Mouse (Mus musculus) limb, embryonic 11.5 days (tissue): ENCODE data around the gene Ston2. TPM values are rescaled to one million over a fixed set of nuclear protein-coding genes. Genes with fewer than 3 reads are reported as not detected.

Source experiments
- ATAC-seq: fragments of 200-750 bp; cut with Nextera tagmentation; 2 replicates; pipeline ENCODE4 v1.8.0; 2017; ENCODE audit warnings: low read depth; ENCODE audit not compliant: insufficient number of reproducible peaks, low FRiP score, low TSS enrichment
- DNase-seq: peaks from one replicate; pipeline ENCODE4 v3.0.0-alpha.2; 2015; ENCODE audit warnings: low spot score
- H3K27ac ChIP-seq: fragments of 300-500 bp; sonication (generic); replicated peaks from 2 replicates; pipeline ENCODE4 v1.5.1; 2014; ENCODE audit warnings: low read depth, mild to moderate bottlenecking, low read length
- H3K27me3 ChIP-seq: fragments of 300-500 bp; sonication (generic); 2 replicates; pipeline ENCODE4 v1.6.1; 2014; ENCODE audit warnings: mild to moderate bottlenecking, low read length, mixed read lengths; ENCODE audit not compliant: control insufficient read depth, insufficient read depth
- H3K36me3 ChIP-seq: fragments of 300-500 bp; sonication (generic); 2 replicates; pipeline ENCODE4 v1.6.1; 2014; ENCODE audit warnings: mild to moderate bottlenecking, low read length, moderate library complexity, mixed read lengths; ENCODE audit not compliant: control insufficient read depth, insufficient read depth
- H3K4me1 ChIP-seq: fragments of 300-500 bp; sonication (generic); 2 replicates; pipeline ENCODE4 v1.6.1; 2014; ENCODE audit warnings: low read length, mixed read lengths; ENCODE audit not compliant: control insufficient read depth, insufficient read depth
- H3K4me2 ChIP-seq: fragments of 300-500 bp; sonication (generic); 2 replicates; pipeline ENCODE4 v1.6.1; 2014; ENCODE audit warnings: low read depth, mild to moderate bottlenecking, moderate library complexity; ENCODE audit not compliant: severe bottlenecking
- H3K4me3 ChIP-seq: fragments of 300-500 bp; sonication (generic); 2 replicates; pipeline ENCODE4 v1.5.1; 2014; ENCODE audit warnings: low read depth, low read length
- H3K9ac ChIP-seq: fragments of 300-500 bp; sonication (generic); 2 replicates; pipeline ENCODE4 v1.6.1; 2014; ENCODE audit warnings: mild to moderate bottlenecking, low read length
- H3K9me3 ChIP-seq: fragments of 300-500 bp; sonication (generic); 2 replicates; pipeline ENCODE4 v1.6.1; 2016; ENCODE audit warnings: low read length; ENCODE audit not compliant: control insufficient read depth
- WGBS: fragments of 180-500 bp; shearing (Covaris S2); extraction: QIAGEN DNeasy Blood & Tissue Kit; methylation state at CpG from one replicate; pipeline ENCODE4 v1.1.7; 2014; 5-methylcytosine and 5-hydroxymethylcytosine counted together
- polyA plus RNA-seq: library from polyadenylated mRNA; unstranded; fragments of >200 nt; fragmentation: Nextera tagmentation; extraction: Ambion mirVana; gene quantifications from 2 replicates; pipeline ENCODE4 v1.2.1, GENCODE M21; 2014

The Ston2 gene
- polyA plus RNA-seq, 1 experiment from 2014 or later, result 6.3 TPM

DNA sequence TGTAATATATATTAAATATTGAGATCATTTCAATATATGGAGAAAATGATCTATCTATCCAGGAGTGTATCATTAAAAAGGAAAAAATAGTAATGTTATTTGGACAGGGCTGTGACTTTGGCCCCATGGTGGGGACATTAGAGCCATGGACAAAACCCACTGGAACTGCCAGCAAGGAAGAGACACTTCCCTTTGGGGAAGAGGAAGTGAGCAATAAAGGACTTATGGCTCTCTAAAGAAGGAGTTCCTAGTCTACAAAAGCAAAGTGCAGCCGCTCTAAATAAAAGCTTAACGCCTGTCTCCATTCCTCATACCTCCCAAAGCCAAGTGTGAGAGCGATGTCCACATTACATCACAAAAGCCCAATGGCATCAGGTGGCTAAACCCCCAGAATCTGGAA is 121.6 kb downstream of the Ston2 start:
- ATAC-seq (no peak), DNase-seq (no peak)
- Histone ChIP-seq H3K9ac (no peak overlapping the region), H3K27me3 (no peaks in the 10 kb centered on the region), H3K4me2 (no peak overlapping the region), H3K4me1 (no peaks in the 10 kb centered on the region), H3K4me3 (no peak overlapping the region), H3K27ac (no peak overlapping the region), H3K36me3 (no peaks in the 10 kb centered on the region), H3K9me3 (no peaks in the 10 kb centered on the region)
- WGBS, result 87% methylated on average over 3 of the region's 3 CpGs

DNA sequence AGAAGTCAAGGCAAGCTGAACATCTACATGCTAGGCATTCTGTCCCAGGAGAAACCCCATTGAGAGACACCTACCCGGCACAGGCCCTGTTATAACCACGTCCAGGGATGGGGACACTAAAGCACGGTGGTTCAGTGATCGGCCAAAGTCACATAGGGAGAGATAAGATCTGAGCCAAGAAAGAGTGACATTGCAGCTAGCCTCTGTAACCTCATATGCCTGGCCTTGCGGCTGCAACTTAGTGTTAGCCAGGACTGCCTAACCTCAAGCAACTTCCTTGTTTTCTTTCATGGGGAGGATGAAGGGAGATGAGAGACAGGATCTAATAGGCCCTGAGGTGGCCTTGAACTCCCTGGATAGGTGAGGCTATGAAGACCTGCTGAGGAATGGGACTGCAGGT is 122.8 kb downstream of the Ston2 start:
- DNase-seq, result no peak
- no peak for ATAC-seq
- no peak overlapping the region for H3K4me3 ChIP-seq
- H3K27me3 ChIP-seq, result no peaks in the 10 kb centered on the region
- H3K9me3 ChIP-seq, result no peaks in the 10 kb centered on the region
- H3K36me3 ChIP-seq, result no peaks in the 10 kb centered on the region
- H3K9ac ChIP-seq, result no peak overlapping the region
- no peak overlapping the region for H3K27ac ChIP-seq
- no peak overlapping the region for H3K4me2 ChIP-seq
- H3K4me1 ChIP-seq, result no peaks in the 10 kb centered on the region
- 93% methylated on average over 5 of the region's 5 CpGs for WGBS

DNA sequence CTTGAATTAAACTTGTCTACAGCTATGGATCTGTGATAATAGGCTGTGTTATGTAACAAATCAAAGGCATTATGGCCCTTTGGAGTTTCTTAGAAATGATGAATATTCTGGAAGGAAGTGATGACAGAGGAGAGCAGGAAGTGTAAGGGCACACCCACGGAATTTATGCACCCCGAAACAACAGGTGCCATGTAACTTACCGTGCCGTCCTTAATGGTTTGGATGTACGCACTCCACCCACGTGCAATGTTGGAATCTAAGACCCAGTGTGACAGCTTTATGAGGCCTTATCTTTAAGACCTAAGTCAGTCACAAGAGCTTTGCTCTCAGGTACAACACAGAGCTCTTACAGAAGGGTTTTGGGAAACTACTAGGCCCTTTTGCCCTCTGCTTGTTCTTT is 124.9 kb downstream of the Ston2 start:
- H3K27ac ChIP-seq, result no peak overlapping the region
- H3K4me1 ChIP-seq, result no peaks in the 10 kb centered on the region
- H3K4me3 ChIP-seq, result no peak overlapping the region
- 66% methylated on average over 6 of the region's 6 CpGs for WGBS
- no peaks in the 10 kb centered on the region for H3K36me3 ChIP-seq
- no peaks in the 10 kb centered on the region for H3K9me3 ChIP-seq
- DNase-seq (no peak), ATAC-seq (no peak)
- no peak overlapping the region for H3K4me2 ChIP-seq
- H3K27me3 ChIP-seq, result no peaks in the 10 kb centered on the region
- H3K9ac ChIP-seq, result no peak overlapping the region

DNA sequence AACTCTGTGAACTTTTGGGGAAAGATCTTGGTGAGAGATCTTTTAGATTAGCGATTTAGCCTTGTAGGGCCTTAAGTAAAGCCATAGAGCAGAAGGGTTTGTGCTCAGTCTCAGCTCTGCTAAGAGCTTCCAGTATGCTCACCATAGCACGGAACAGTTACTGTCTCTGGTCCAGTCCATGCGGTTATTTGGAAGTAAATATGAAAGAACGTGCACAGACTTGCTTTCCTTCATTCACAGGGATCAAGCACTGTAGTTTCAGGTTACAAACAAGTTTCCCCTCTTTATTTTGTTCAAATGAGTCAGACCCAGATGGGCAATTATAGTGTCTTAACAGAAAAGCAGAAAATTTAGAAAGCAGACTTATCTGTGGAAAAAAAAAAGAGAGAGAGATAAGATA is 125.3 kb downstream of the Ston2 start:
- no peaks in the 10 kb centered on the region for H3K27me3 ChIP-seq
- H3K9ac ChIP-seq, result no peak overlapping the region
- no peaks in the 10 kb centered on the region for H3K36me3 ChIP-seq
- DNase-seq, result no peak
- no peaks in the 10 kb centered on the region for H3K4me1 ChIP-seq
- no peak overlapping the region for H3K4me2 ChIP-seq
- ATAC-seq, result no peak
- 65% methylated on average over 4 of the region's 4 CpGs for WGBS
- no peak overlapping the region for H3K27ac ChIP-seq
- no peak overlapping the region for H3K4me3 ChIP-seq
- no peaks in the 10 kb centered on the region for H3K9me3 ChIP-seq

DNA sequence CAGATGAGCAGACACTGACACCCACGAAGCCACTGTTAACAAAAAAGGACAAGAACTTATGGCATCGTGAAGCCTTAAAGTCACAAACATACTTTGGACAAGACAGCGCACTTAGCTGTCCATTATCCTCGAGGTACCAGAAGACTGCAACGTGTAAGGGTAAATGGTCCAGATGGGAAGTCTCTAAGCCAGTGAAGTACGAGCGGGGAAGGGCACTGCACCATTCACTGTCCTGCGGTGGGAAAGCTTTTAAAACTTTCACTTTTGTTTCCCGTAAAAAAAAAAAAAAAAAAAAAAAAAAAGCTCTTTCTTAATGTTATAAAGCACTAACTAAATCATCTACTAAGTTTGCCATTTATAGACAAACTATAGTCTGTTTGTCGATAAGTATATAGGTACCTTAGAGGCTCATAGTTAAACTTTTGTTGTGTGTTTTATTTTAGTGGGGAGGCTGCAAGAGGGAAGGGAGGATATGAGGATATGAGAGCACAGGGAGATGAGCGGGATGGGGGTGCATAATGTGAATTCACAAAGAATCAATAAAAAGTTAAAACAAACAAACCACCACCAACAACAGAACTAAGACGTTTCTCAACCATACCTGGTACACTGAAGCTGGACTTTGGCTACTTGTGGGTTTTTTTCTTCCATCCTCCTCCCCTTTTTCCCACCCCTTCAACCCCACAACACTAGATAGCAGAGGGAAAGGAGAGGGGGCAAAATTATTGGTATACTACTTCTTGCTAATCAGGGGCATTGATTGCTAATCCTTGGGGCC is 127.4 kb downstream of the Ston2 start:
- no peak for ATAC-seq
- Histone ChIP-seq H3K4me3 (no peak overlapping the region), H3K27me3 (no peaks in the 10 kb centered on the region), H3K4me2 (no peak overlapping the region), H3K36me3 (no peaks in the 10 kb centered on the region), H3K4me1 (no peaks in the 10 kb centered on the region), H3K9ac (no peak overlapping the region), H3K27ac (no peak overlapping the region), H3K9me3 (no peaks in the 10 kb centered on the region)
- WGBS, result 89% methylated on average over 12 of the region's 12 CpGs
- DNase-seq, result no peak

DNA sequence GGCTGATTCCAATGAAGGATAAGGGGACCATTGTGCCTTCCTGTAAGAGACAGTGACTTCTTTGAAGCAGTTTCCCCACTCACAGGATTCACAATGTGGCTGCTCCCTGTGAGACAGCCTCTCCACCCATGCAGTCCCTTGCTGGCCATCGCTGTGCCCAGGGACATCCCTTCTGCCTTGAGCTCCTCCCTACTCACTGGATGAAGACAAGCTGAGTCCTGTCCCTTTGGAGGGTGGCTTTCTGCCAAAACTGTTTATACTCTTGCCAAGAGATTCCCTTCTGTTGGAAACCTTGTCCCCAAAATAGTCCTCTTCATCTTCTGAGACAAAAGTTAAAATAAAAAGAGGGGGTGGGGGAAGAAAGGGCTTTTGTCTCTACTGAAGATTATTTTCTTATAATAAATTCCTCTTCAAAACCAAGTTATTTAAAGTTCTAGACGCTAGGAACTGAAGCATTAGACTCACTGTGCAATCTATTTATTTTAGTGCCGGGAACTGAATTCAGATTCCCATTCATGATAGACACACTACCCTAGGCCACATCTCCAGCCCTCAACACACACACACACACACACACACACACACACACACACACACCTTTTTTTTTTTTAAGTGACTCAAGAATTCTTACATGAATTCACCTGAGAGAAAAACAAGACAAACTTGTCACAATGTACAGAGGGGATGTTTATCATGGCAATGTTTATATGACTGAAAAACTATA is 133.6 kb downstream of the Ston2 start:
- no peaks in the 10 kb centered on the region for H3K27me3 ChIP-seq
- H3K9me3 ChIP-seq, result no peaks in the 10 kb centered on the region
- H3K4me1 ChIP-seq, result no peaks in the 10 kb centered on the region
- no peak overlapping the region for H3K4me3 ChIP-seq
- WGBS, result 83% methylated on average over 3 of the region's 3 CpGs
- no peak overlapping the region for H3K27ac ChIP-seq
- DNase-seq (no peak), ATAC-seq (no peak)
- no peaks in the 10 kb centered on the region for H3K36me3 ChIP-seq
- H3K9ac ChIP-seq, result no peak overlapping the region
- no peak overlapping the region for H3K4me2 ChIP-seq

DNA sequence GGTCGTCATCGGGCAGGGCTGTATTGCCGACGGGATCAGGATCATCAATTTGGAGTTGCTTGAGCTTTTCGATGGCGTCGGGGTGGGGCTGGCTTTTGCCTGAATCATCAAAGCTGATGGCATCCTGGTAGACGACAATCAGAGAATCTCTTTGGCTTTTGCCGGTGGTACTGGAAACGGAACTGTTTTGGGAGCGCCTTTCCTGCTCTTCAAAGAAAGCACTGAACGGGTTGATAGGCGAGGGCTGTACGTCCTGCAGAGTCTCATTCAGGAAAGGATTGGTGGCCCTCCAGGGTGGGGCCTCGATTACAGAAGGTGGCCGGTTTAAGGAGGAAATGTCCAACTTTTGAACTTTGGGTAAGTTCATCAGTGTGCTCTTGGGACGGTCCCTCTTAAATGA is 139.8 kb downstream of the Ston2 start:
- Histone ChIP-seq H3K27me3 (no peaks in the 10 kb centered on the region), H3K4me3 (no peak overlapping the region), H3K27ac (no peak overlapping the region), H3K36me3 (peaks cover 2% of the 10 kb centered on the region; the same call in 1 of the 2 replicates), H3K9ac (no peak overlapping the region), H3K4me2 (no peak overlapping the region), H3K4me1 (no peaks in the 10 kb centered on the region), H3K9me3 (no peaks in the 10 kb centered on the region)
- whole genome bisulfite sequencing, result 96% methylated on average over 17 of the region's 17 CpGs
- no peak for ATAC-seq
- DNase-seq, result no peak

DNA sequence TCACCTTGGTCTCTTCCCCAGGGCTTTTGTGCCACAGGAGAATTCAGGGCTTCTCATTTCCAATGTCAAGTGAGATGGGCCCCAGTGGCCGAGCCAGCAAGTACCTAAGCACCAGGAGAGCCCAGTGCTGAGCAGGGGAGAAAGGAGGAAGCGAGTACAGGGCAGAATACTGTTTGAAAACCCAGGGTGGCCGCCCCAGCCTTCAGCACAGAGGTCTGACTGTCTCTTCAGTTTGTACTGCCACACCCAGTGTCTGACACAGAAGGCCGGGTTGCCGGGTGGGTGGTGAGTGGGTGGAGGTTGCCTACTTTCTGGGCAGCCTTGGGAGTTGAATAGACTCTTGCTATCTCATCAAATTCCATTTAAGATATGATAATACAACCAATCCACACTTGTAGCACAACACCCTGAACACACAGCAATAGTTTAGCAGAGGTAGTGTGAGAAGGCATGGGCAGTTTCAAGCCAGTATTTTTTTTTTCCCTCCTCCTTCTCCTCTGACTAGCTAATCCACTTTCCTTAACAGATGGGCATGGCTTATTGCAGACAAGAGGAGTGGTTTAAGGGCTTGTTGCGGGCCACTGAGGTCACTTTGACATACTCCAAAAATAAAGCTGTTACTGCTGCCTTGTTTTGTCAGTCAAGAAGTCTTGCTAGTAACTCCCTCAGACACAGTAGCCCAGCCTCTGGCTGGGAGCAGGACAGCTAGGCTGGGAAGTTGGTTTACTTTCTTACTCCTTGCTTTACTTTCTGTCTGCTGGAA is 142.6 kb downstream of the Ston2 start:
- Histone ChIP-seq H3K27me3 (no peaks in the 10 kb centered on the region), H3K9ac (no peak overlapping the region), H3K4me2 (no peak overlapping the region), H3K9me3 (no peaks in the 10 kb centered on the region), H3K27ac (no peak overlapping the region), H3K4me3 (no peak overlapping the region), H3K4me1 (no peaks in the 10 kb centered on the region; the same call in 1 of the 2 replicates), H3K36me3 (peaks cover 2% of the 10 kb centered on the region; the same call in 1 of the 2 replicates)
- DNase-seq, result no peak
- WGBS, result 89% methylated on average over 6 of the region's 6 CpGs
- no peak for ATAC-seq
